Mouse (Mus musculus): Measurements from ENCODE around the gene Ddx41.

GRCm38 (mm10) chr13:55543447-55543846, 7.0 kb upstream of the Ddx41 start:
- TF ChIP-seq CTCF (IDR thresholded peaks at IDR 0.05; ENCODE audit: borderline replicate concordance, extremely low read depth, insufficient read depth, insufficient read length), result no peak
- TF ChIP-seq POLR2A (IDR thresholded peaks at IDR 0.05; ENCODE audit: borderline replicate concordance, extremely low read depth, insufficient read depth, insufficient read length, poor library complexity, severe bottlenecking), result no peak

Data from brain, embryonic 14.5 days (tissue).